Mouse (Mus musculus): ENCODE measurements at regions not wholly inside any gene's neighbourhood (a gene's known extent, or its start where the extent isn't known, plus 50 kb on each side); places are given as distances from the start of the nearest gene placed in this dataset.

DNA sequence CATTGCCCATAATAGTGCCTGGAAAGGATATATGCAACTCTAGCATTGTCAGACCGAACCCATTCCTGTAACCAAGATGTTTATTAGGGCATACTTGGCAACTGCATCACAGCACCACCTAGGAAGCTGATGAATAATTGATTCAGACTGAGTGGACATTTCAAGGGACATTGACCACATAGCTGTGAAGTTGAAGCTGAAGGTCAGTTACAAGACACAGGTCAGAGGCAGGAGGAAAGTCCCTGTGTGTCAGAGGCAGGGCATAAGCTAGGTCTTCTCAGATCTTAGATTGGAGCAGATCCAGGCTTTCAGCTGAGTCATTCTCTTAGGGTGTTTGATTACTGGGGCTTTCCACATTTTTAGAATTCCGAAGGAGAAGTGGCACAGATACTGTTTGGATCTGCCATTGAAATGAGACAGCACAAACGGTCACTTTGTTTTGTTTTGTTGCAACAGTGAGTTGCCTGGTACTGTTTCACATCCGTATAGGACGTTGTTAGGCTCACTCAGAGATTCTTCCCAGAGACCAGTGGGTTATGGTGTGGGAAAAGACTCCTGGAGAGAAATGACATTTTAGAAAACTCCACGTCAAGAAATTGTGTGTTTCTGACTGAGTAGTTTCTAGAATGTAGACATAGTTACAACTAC, 2055.2 kb upstream of the 5930422O12Rik start:
- no peaks in the 10 kb centered on the region for H3K9me3 ChIP-seq (ENCODE audit: control insufficient read depth, low read length)
- no peak for ATAC-seq (ENCODE audit: low read depth)

DNA sequence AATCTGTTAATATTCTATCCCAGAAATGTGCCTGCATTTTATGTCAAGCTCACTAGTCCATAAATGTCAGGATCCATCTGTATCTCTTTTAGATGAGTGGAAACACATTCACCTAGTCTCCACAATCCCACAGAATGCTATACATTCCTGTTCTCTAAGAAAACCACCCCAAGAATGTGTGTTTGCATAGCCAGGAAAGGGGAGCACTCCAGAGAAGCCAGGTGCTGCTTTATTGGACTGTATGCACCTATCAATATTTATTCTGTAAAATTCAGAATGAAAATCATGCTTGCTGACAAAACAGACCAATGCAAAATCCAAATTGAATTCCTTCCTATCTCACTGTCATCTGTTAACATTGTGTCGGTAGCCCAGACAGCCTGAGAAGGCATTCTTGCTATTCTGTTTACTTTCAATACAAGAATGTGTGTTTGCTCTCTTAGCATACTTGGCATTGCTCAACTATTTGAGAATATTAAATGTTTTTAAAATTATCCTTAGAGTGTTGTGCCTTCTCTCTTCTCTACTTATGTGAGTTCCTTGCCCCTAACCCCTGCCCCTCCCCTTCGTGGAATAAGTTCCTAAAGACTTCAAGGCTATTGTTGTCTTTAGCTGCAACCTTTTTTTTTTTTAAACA, 2050.7 kb upstream of the 5930422O12Rik start:
- WGBS, result 92% methylated on average over 2 of the region's 2 CpGs
- H3K4me3 ChIP-seq (ENCODE audit: low read depth, low read length), result no peak overlapping the region
- ATAC-seq (ENCODE audit: low read depth), result no peak
- no peaks in the 10 kb centered on the region for H3K36me3 ChIP-seq (ENCODE audit: control insufficient read depth, insufficient read depth, low read length)
- H3K27ac ChIP-seq (ENCODE audit: low read depth, low read length), result no peak overlapping the region
- no peaks in the 10 kb centered on the region for H3K9me3 ChIP-seq (ENCODE audit: control insufficient read depth, low read length)
- H3K4me2 ChIP-seq (ENCODE audit: low read depth, low read length), result no peak overlapping the region
- no peaks in the 10 kb centered on the region for H3K4me1 ChIP-seq (ENCODE audit: control insufficient read depth, insufficient read depth, low read length)
- no peak overlapping the region for H3K9ac ChIP-seq (replicated peaks; ENCODE audit: low read depth, low read length)
- no peaks in the 10 kb centered on the region for H3K27me3 ChIP-seq (ENCODE audit: control insufficient read depth, insufficient read depth, low read length)

More for the DNA sequence above, 2055.2 kb upstream of the 5930422O12Rik start:
- no peak overlapping the region for H3K9ac ChIP-seq (replicated peaks; ENCODE audit: low read depth, low read length)
- no peaks in the 10 kb centered on the region for H3K27me3 ChIP-seq (ENCODE audit: control insufficient read depth, insufficient read depth, low read length)
- no peak overlapping the region for H3K27ac ChIP-seq (ENCODE audit: low read depth, low read length)
- no peaks in the 10 kb centered on the region for H3K36me3 ChIP-seq (ENCODE audit: control insufficient read depth, insufficient read depth, low read length)
- 84% methylated on average over 6 of the region's 6 CpGs for WGBS
- H3K4me1 ChIP-seq (ENCODE audit: control insufficient read depth, insufficient read depth, low read length), result 0 out of 2 replicates have a peak, but pooled peaks cover 2% of the 10 kb centered on the region
- no peak overlapping the region for H3K4me2 ChIP-seq (ENCODE audit: low read depth, low read length)
- no peak overlapping the region for H3K4me3 ChIP-seq (ENCODE audit: low read depth, low read length)

- Histone ChIP-seq H3K4me2 (ENCODE audit: low read depth, low read length) (no peak overlapping the region), H3K9me3 (ENCODE audit: control insufficient read depth, low read length) (no peaks in the 10 kb centered on the region), H3K27me3 (ENCODE audit: control insufficient read depth, insufficient read depth, low read length) (no peaks in the 10 kb centered on the region), H3K4me3 (ENCODE audit: low read depth, low read length) (no peak overlapping the region), H3K4me1 (ENCODE audit: control insufficient read depth, insufficient read depth, low read length) (no peaks in the 10 kb centered on the region), H3K27ac (ENCODE audit: low read depth, low read length) (no peak overlapping the region), H3K9ac (replicated peaks; ENCODE audit: low read depth, low read length) (no peak overlapping the region), H3K36me3 (ENCODE audit: control insufficient read depth, insufficient read depth, low read length) (no peaks in the 10 kb centered on the region)
- 84% methylated on average over 3 of the region's 3 CpGs for WGBS
- no peak for ATAC-seq (ENCODE audit: low read depth)
Measured at GRCm38 (mm10) chr8:31404811-31405210, 2023.7 kb upstream of the 5930422O12Rik start.

DNA sequence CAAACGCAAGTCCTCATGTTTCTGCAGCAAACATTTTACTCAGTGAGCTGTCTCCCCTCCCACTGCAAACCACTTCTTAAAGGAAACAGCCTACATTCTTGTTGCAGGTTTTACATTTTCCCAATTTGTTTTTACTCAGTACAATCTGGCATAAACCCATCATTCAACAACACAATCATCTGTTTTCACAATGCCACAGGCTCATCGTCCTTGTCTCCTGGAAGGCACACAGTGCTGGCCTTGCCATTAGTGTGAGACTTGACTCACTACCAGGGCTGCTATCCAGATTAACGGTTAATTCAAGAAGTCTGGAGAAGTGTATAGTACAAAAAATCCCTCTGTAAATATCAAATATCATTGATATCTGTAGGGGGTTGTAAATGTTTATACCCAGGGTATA, 2006.3 kb upstream of the 5930422O12Rik start:
- no peak for ATAC-seq (ENCODE audit: low read depth)
- no peaks in the 10 kb centered on the region for H3K4me1 ChIP-seq (ENCODE audit: control insufficient read depth, insufficient read depth, low read length)
- no peak overlapping the region for H3K4me2 ChIP-seq (ENCODE audit: low read depth, low read length)
- no peaks in the 10 kb centered on the region for H3K9me3 ChIP-seq (ENCODE audit: control insufficient read depth, low read length)
- no peaks in the 10 kb centered on the region for H3K27me3 ChIP-seq (ENCODE audit: control insufficient read depth, insufficient read depth, low read length)
- H3K36me3 ChIP-seq (ENCODE audit: control insufficient read depth, insufficient read depth, low read length), result no peaks in the 10 kb centered on the region
- no peak overlapping the region for H3K4me3 ChIP-seq (ENCODE audit: low read depth, low read length)
- 66% methylated on average over 3 of the region's 3 CpGs for WGBS
- H3K9ac ChIP-seq (replicated peaks; ENCODE audit: low read depth, low read length), result no peak overlapping the region
- no peak overlapping the region for H3K27ac ChIP-seq (ENCODE audit: low read depth, low read length)

- H3K4me2 ChIP-seq (ENCODE audit: low read depth, low read length), result no peak overlapping the region
- WGBS, result 99% methylated on average over 4 of the region's 4 CpGs
- no peaks in the 10 kb centered on the region for H3K36me3 ChIP-seq (ENCODE audit: control insufficient read depth, insufficient read depth, low read length)
- no peaks in the 10 kb centered on the region for H3K27me3 ChIP-seq (ENCODE audit: control insufficient read depth, insufficient read depth, low read length)
- no peak overlapping the region for H3K4me3 ChIP-seq (ENCODE audit: low read depth, low read length)
- H3K9ac ChIP-seq (replicated peaks; ENCODE audit: low read depth, low read length), result no peak overlapping the region
- no peak for ATAC-seq (ENCODE audit: low read depth)
- H3K27ac ChIP-seq (ENCODE audit: low read depth, low read length), result no peak overlapping the region
- no peaks in the 10 kb centered on the region for H3K4me1 ChIP-seq (ENCODE audit: control insufficient read depth, insufficient read depth, low read length)
- H3K9me3 ChIP-seq (ENCODE audit: control insufficient read depth, low read length), result no peaks in the 10 kb centered on the region
Measured at GRCm38 (mm10) chr8:31427706-31428105, 2000.8 kb upstream of the 5930422O12Rik start.

DNA sequence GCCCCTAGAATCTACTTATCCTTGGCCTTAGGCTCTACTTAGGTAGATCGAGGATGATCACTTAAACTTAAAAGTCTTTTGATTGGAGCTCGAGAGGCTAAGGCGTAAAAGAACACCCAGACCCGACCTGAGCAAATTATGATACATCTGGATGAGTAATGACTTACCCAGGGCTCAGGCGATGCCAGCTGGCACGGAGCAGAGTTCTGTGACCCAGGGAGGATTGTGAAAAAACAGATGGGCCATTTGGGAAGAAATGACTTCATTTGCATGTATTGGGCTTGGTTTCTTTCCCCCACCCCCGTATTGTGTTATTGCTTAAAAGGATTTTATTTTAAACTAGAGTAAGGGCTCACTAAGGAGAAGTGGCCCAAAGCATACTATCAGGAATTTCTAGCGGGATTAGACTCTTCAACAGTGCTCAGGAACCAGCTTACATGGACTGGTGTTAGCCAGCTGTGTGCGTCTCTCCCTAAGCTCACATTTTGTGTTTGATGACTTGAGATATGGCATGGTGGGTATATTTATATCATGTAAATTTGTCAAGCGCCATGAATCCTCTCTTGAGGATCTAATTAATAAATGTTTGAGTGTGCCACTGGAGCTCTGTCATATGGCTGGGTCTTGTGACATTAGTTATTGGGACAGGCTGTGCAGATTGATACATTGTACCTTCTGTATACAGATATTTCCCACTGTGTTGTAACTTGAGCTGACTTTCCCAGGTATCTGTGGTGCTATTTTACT, 1991.9 kb upstream of the 5930422O12Rik start:
- H3K9ac ChIP-seq (replicated peaks; ENCODE audit: low read depth, low read length), result no peak overlapping the region
- peak; percentile 90 for ATAC-seq (ENCODE audit: low read depth)
- no peak overlapping the region for H3K4me3 ChIP-seq (ENCODE audit: low read depth, low read length)
- no peaks in the 10 kb centered on the region for H3K27me3 ChIP-seq (ENCODE audit: control insufficient read depth, insufficient read depth, low read length)
- no peaks in the 10 kb centered on the region for H3K9me3 ChIP-seq (ENCODE audit: control insufficient read depth, low read length)
- WGBS, result 63% methylated on average over 10 of the region's 10 CpGs
- no peak overlapping the region for H3K27ac ChIP-seq (ENCODE audit: low read depth, low read length)
- no peaks in the 10 kb centered on the region for H3K4me1 ChIP-seq (ENCODE audit: control insufficient read depth, insufficient read depth, low read length)
- no peaks in the 10 kb centered on the region for H3K36me3 ChIP-seq (ENCODE audit: control insufficient read depth, insufficient read depth, low read length)
- no peak overlapping the region for H3K4me2 ChIP-seq (ENCODE audit: low read depth, low read length)

DNA sequence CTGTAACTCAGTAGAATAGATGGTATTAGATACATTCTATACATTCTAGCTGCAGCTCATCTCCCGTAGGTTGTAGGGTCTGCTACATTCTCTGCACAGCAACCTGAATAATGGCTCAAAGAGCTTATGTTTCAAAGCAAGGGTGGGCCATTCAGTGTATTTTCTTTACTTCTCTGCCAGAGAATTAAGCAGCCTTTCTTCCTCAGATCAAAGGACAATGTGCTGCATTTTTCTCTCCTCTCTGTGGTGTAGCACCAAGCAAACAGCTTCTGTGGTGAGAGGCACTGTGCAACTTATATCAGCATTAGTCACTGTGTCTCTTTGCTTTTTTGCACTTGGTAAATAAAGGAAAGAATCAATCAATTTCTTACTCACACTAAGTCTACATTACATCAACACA, 1983.7 kb upstream of the 5930422O12Rik start:
- 20% methylated on average over 1 of the region's 1 CpGs for WGBS

GRCm38 (mm10) chr8:31447984-31448383, 1980.5 kb upstream of the 5930422O12Rik start:
- Histone ChIP-seq H3K4me1 (ENCODE audit: control insufficient read depth, insufficient read depth, low read length) (no peaks in the 10 kb centered on the region), H3K4me2 (ENCODE audit: low read depth, low read length) (no peak overlapping the region), H3K27ac (ENCODE audit: low read depth, low read length) (no peak overlapping the region), H3K9ac (replicated peaks; ENCODE audit: low read depth, low read length) (no peak overlapping the region), H3K27me3 (ENCODE audit: control insufficient read depth, insufficient read depth, low read length) (no peaks in the 10 kb centered on the region), H3K9me3 (ENCODE audit: control insufficient read depth, low read length) (no peaks in the 10 kb centered on the region), H3K36me3 (ENCODE audit: control insufficient read depth, insufficient read depth, low read length) (no peaks in the 10 kb centered on the region), H3K4me3 (ENCODE audit: low read depth, low read length) (no peak overlapping the region)
- WGBS, result 73% methylated on average over 2 of the region's 2 CpGs
- ATAC-seq (ENCODE audit: low read depth), result no peak

More for the DNA sequence above, 1983.7 kb upstream of the 5930422O12Rik start:
- no peak overlapping the region for H3K9ac ChIP-seq (replicated peaks; ENCODE audit: low read depth, low read length)
- no peak overlapping the region for H3K4me3 ChIP-seq (ENCODE audit: low read depth, low read length)
- H3K4me2 ChIP-seq (ENCODE audit: low read depth, low read length), result no peak overlapping the region
- H3K9me3 ChIP-seq (ENCODE audit: control insufficient read depth, low read length), result no peaks in the 10 kb centered on the region
- no peak overlapping the region for H3K27ac ChIP-seq (ENCODE audit: low read depth, low read length)
- H3K36me3 ChIP-seq (ENCODE audit: control insufficient read depth, insufficient read depth, low read length), result no peaks in the 10 kb centered on the region
- H3K27me3 ChIP-seq (ENCODE audit: control insufficient read depth, insufficient read depth, low read length), result no peaks in the 10 kb centered on the region
- H3K4me1 ChIP-seq (ENCODE audit: control insufficient read depth, insufficient read depth, low read length), result no peaks in the 10 kb centered on the region
- ATAC-seq (ENCODE audit: low read depth), result no peak

DNA sequence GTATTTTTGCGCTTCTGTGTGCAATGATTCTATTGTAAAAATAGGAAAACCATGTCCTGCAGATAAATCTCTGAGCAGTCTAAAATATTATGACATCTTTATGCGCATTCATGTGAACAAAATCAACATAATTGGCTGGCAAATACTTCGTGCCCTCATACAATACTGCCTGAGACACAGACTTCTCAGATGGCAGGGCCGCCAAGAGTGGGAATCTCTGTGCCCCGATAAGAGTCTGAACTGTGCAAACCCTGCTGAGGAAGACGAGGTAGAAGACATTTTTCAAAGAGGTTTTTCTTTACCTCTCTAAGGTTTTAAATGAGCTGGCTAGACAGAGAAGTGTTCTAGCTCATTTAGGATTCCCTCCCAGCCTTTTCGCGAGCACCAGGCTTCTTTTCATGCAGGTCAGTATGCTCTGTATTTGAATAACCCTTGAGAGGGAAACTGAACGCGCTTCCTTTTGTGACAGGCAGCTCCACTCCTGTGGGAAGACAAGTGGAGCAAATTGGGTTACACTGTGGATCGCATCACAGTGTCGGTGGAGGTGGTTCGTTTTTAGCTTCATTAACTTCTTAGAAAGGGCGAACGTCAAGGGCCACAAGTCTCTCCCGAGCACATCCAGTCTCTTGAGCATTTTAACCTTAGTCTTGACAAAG, 1973.6 kb upstream of the 5930422O12Rik start:
- WGBS, result 38% methylated on average over 16 of the region's 16 CpGs
- Histone ChIP-seq H3K27ac (ENCODE audit: low read depth, low read length) (no peak overlapping the region), H3K4me3 (ENCODE audit: low read depth, low read length) (no peak overlapping the region), H3K9ac (replicated peaks; ENCODE audit: low read depth, low read length) (no peak overlapping the region), H3K27me3 (ENCODE audit: control insufficient read depth, insufficient read depth, low read length) (no peaks in the 10 kb centered on the region), H3K4me1 (ENCODE audit: control insufficient read depth, insufficient read depth, low read length) (no peaks in the 10 kb centered on the region), H3K9me3 (ENCODE audit: control insufficient read depth, low read length) (no peaks in the 10 kb centered on the region), H3K4me2 (ENCODE audit: low read depth, low read length) (no peak overlapping the region), H3K36me3 (ENCODE audit: control insufficient read depth, insufficient read depth, low read length) (no peaks in the 10 kb centered on the region)
- no peak for ATAC-seq (ENCODE audit: low read depth)

Measured in neural tube, embryonic 14.5 days (tissue).